In the genomic region with DNA sequence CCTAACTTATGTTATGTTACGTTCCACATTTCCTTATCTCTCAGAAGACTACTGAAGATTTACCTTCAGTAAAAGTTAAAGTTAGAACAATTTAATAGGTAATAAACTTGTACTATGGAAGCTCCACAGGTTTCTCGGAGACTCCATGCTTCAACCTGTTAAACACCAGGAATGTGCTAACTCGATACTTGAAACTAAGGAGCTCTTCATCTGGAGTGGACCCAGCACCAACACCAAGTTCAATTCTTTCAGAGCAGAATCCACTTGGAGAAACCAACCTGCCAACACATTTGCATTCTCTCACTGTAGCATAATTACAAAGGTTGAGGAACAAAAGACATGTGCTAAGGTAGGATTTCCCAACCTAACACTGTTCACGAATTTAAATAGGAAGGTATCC, we compare ENCODE assay signal across 9 mouse cellular contexts. TPM values are rescaled to one million over a fixed set of nuclear protein-coding genes. Genes with fewer than 3 reads are reported as not detected.
DNase-seq lines count a peak whose midpoint lies in the region; ATAC-seq and TF ChIP-seq lines count a peak whose summit lies in the region.
"Had no signal": no experiment of that assay in that cellular context is flagged by ENCODE, and none has a peak within 500 bp of the region (broad histone marks: within the 10 kb centered on the region; RNA-seq: fewer than 3 reads in every experiment).

No protein-coding gene starts in this region.

- peak overlapping the region; percentile 66 for H3K4me2 ChIP-seq in stomach, embryonic 14.5 days (replicated peaks; ENCODE audit: low read depth, low read length)
- no peak overlapping the region for H3K4me2 ChIP-seq in stomach, postnatal 0 days (replicated peaks; ENCODE audit: low read depth)
- H3K4me2 ChIP-seq in heart, embryonic 16.5 days (ENCODE audit: low read depth, low read length): peak overlapping the region; percentile 27
- peak overlapping the region; percentile 81 for H3K4me2 ChIP-seq in liver, embryonic 12.5 days

- DNase-seq in stomach, postnatal 0 days (ENCODE audit: low spot score): no peak
- DNase-seq in frontal cortex, postnatal 36 days (ENCODE audit: low spot score in 2 of 2): no peak
- DNase-seq in adrenal gland, adult 8-10 months: no peak
- no peak for DNase-seq in right cerebral cortex, adult 2 months (ENCODE audit: low spot score in 2 of 2)
- DNase-seq: adrenal gland, postnatal 10 days had no signal

- 64% methylated on average over 4 of the region's 4 CpGs for WGBS in stomach, embryonic 14.5 days
- 55% methylated on average over 4 of the region's 4 CpGs for WGBS in stomach, postnatal 0 days
- WGBS in heart, embryonic 16.5 days: 48% methylated on average over 4 of the region's 4 CpGs
- 52% methylated on average over 4 of the region's 4 CpGs for WGBS in liver, embryonic 12.5 days (ENCODE audit: insufficient replicate concordance)

- no peak for TF ChIP-seq EP300 in stomach, postnatal 0 days (optimal IDR thresholded peaks at IDR 0.05)

- H3K9ac ChIP-seq in stomach, embryonic 14.5 days (replicated peaks; ENCODE audit: low read depth, low read length): no peak overlapping the region
- H3K9ac ChIP-seq in stomach, postnatal 0 days (ENCODE audit: low read length): no peak overlapping the region
- H3K9ac ChIP-seq in heart, embryonic 16.5 days (ENCODE audit: low read length): peak overlapping the region; percentile 38; the same call in 1 of the 2 replicates
- H3K9ac ChIP-seq in liver, embryonic 12.5 days: peak overlapping the region; percentile 99

- H3K4me3 ChIP-seq in stomach, embryonic 14.5 days (ENCODE audit: low read depth, low read length): peak overlapping the region; percentile 99
- H3K4me3 ChIP-seq in stomach, postnatal 0 days (ENCODE audit: low read depth, low read length): no peak overlapping the region
- H3K4me3 ChIP-seq in heart, embryonic 16.5 days (ENCODE audit: low read length): no peak overlapping the region
- H3K4me3 ChIP-seq in liver, embryonic 12.5 days: peak overlapping the region; percentile 100

- H3K4me1 ChIP-seq in stomach, embryonic 14.5 days (ENCODE audit: control insufficient read depth, insufficient read depth, low read length): peaks cover 12% of the 10 kb centered on the region; the same call in 1 of the 2 replicates
- H3K4me1 ChIP-seq in stomach, postnatal 0 days (replicated peaks; ENCODE audit: control insufficient read depth, insufficient read depth): no peaks in the 10 kb centered on the region; the same call in 1 of the 2 replicates
- H3K4me1 ChIP-seq in heart, embryonic 16.5 days (ENCODE audit: control insufficient read depth, insufficient read depth, low read length): peaks cover 19% of the 10 kb centered on the region
- peaks cover 30% of the 10 kb centered on the region for H3K4me1 ChIP-seq in liver, embryonic 12.5 days

- H3K36me3 ChIP-seq in stomach, embryonic 14.5 days (ENCODE audit: control insufficient read depth, insufficient read depth, low read length): peaks cover 25% of the 10 kb centered on the region
- H3K36me3 ChIP-seq in stomach, postnatal 0 days (ENCODE audit: control insufficient read depth, insufficient read depth, low read length): peaks cover 9% of the 10 kb centered on the region
- peaks cover 31% of the 10 kb centered on the region for H3K36me3 ChIP-seq in heart, embryonic 16.5 days (ENCODE audit: control insufficient read depth, insufficient read depth)
- H3K36me3 ChIP-seq in liver, embryonic 12.5 days: peaks cover 49% of the 10 kb centered on the region

- no peaks in the 10 kb centered on the region for H3K27me3 ChIP-seq in stomach, embryonic 14.5 days (ENCODE audit: control insufficient read depth, insufficient read depth, low read length)
- no peaks in the 10 kb centered on the region for H3K27me3 ChIP-seq in stomach, postnatal 0 days (ENCODE audit: control insufficient read depth, insufficient read depth, low read length)
- no peaks in the 10 kb centered on the region for H3K27me3 ChIP-seq in heart, embryonic 16.5 days (ENCODE audit: control insufficient read depth, insufficient read depth, low read length)
- no peaks in the 10 kb centered on the region for H3K27me3 ChIP-seq in liver, embryonic 12.5 days (replicated peaks)

- H3K27ac ChIP-seq in stomach, embryonic 14.5 days (ENCODE audit: low read length): no peak overlapping the region
- no peak overlapping the region for H3K27ac ChIP-seq in stomach, postnatal 0 days (replicated peaks)
- H3K27ac ChIP-seq in heart, embryonic 16.5 days (ENCODE audit: low read length): no peak overlapping the region
- H3K27ac ChIP-seq in liver, embryonic 12.5 days: no peak overlapping the region

- no peak for ATAC-seq in stomach, embryonic 14.5 days (ENCODE audit: insufficient number of reproducible peaks, insufficient read depth, low FRiP score, low read depth)
- no peak for ATAC-seq in stomach, postnatal 0 days (ENCODE audit: low FRiP score, low TSS enrichment)
- no peak for ATAC-seq in heart, embryonic 16.5 days (replicated peaks; ENCODE audit: extremely low read depth, insufficient read depth, low FRiP score)
- no peak for ATAC-seq in liver, embryonic 12.5 days

- no peak for TF ChIP-seq CTCF in stomach, postnatal 0 days (IDR thresholded peaks at IDR 0.05; ENCODE audit: low read depth)

- H3K9me3 ChIP-seq in stomach, embryonic 14.5 days (ENCODE audit: control insufficient read depth, low read depth, low read length): no peaks in the 10 kb centered on the region
- no peaks in the 10 kb centered on the region for H3K9me3 ChIP-seq in stomach, postnatal 0 days (ENCODE audit: control insufficient read depth, low read length)
- no peaks in the 10 kb centered on the region for H3K9me3 ChIP-seq in heart, embryonic 16.5 days (replicated peaks; ENCODE audit: control insufficient read depth, low read length)
- no peaks in the 10 kb centered on the region for H3K9me3 ChIP-seq in liver, embryonic 12.5 days (replicated peaks)

RNA-seq across cellular contexts. Expression of a gene that starts 1.7 kb away (rescaled TPM):
- polyA plus RNA-seq in stomach, embryonic 14.5 days (2014; fragmentation: Nextera tagmentation; extraction: Ambion mirVana): 666 and 685 TPM in 2 replicates
- polyA plus RNA-seq in stomach, postnatal 0 days (2015; fragmentation: Nextera tagmentation; extraction: Ambion mirVana): 559 TPM in 2 replicates
- 361 and 369 TPM in 2 replicates for polyA plus RNA-seq in heart, embryonic 16.5 days (2015; fragmentation: Nextera tagmentation; extraction: Ambion mirVana)
- 552 and 568 TPM in 2 replicates for polyA plus RNA-seq in liver, embryonic 12.5 days (2016; fragmentation: Nextera tagmentation; extraction: Ambion mirVana)
- 100 to 1,000 TPM; 278 to 323 (median 310) TPM for total RNA-seq in adrenal gland, adult 8-10 months (2022)

RNA-seq across cellular contexts. Expression of a gene that starts 35.4 kb away (rescaled TPM):
- polyA plus RNA-seq in stomach, embryonic 14.5 days (2014; fragmentation: Nextera tagmentation; extraction: Ambion mirVana): not detected in 2 replicates
- polyA plus RNA-seq in stomach, postnatal 0 days (2015; fragmentation: Nextera tagmentation; extraction: Ambion mirVana): not detected in 2 replicates
- polyA plus RNA-seq in heart, embryonic 16.5 days (2015; fragmentation: Nextera tagmentation; extraction: Ambion mirVana): not detected in 2 replicates
- not detected in 2 replicates for polyA plus RNA-seq in liver, embryonic 12.5 days (2016; fragmentation: Nextera tagmentation; extraction: Ambion mirVana)
- not detected for total RNA-seq in adrenal gland, adult 8-10 months (2022)
- total RNA-seq: adrenal gland, postnatal 10 days; gastrocnemius, adult 18-20 months had no signal

RNA-seq across cellular contexts. Expression of a gene that starts 38.9 kb away (rescaled TPM):
- polyA plus RNA-seq in stomach, embryonic 14.5 days (2014; fragmentation: Nextera tagmentation; extraction: Ambion mirVana): not detected in 2 replicates
- not detected in 2 replicates for polyA plus RNA-seq in stomach, postnatal 0 days (2015; fragmentation: Nextera tagmentation; extraction: Ambion mirVana)
- polyA plus RNA-seq in heart, embryonic 16.5 days (2015; fragmentation: Nextera tagmentation; extraction: Ambion mirVana): not detected in 2 replicates
- not detected in 2 replicates for polyA plus RNA-seq in liver, embryonic 12.5 days (2016; fragmentation: Nextera tagmentation; extraction: Ambion mirVana)
- 1 to 10 TPM in 3 of 4 experiments, under 1 TPM in 1; 0.96 to 1.8 (median 1.4) TPM for total RNA-seq in adrenal gland, adult 8-10 months (2022)

RNA-seq across cellular contexts. Expression of a gene that starts 52.2 kb away (rescaled TPM):
- 33.2 and 33.9 TPM in 2 replicates for polyA plus RNA-seq in stomach, embryonic 14.5 days (2014; fragmentation: Nextera tagmentation; extraction: Ambion mirVana)
- polyA plus RNA-seq in stomach, postnatal 0 days (2015; fragmentation: Nextera tagmentation; extraction: Ambion mirVana): 20.5 and 20.6 TPM in 2 replicates
- 15.0 and 16.1 TPM in 2 replicates for polyA plus RNA-seq in heart, embryonic 16.5 days (2015; fragmentation: Nextera tagmentation; extraction: Ambion mirVana)
- 11.6 and 11.7 TPM in 2 replicates for polyA plus RNA-seq in liver, embryonic 12.5 days (2016; fragmentation: Nextera tagmentation; extraction: Ambion mirVana)
- 10 to 100 TPM; 24.0 to 34.5 (median 28.7) TPM for total RNA-seq in adrenal gland, adult 8-10 months (2022)

RNA-seq across cellular contexts. Expression of a gene that starts 52.3 kb away (rescaled TPM):
- polyA plus RNA-seq in stomach, embryonic 14.5 days (2014; fragmentation: Nextera tagmentation; extraction: Ambion mirVana): 33.9 and 34.0 TPM in 2 replicates
- 9.5 and 9.6 TPM in 2 replicates for polyA plus RNA-seq in stomach, postnatal 0 days (2015; fragmentation: Nextera tagmentation; extraction: Ambion mirVana)
- polyA plus RNA-seq in heart, embryonic 16.5 days (2015; fragmentation: Nextera tagmentation; extraction: Ambion mirVana): 15.7 and 17.2 TPM in 2 replicates
- polyA plus RNA-seq in liver, embryonic 12.5 days (2016; fragmentation: Nextera tagmentation; extraction: Ambion mirVana): 26.9 and 28.4 TPM in 2 replicates
- total RNA-seq in adrenal gland, adult 8-10 months (2022): 10 to 100 TPM; 19.8 to 24.6 (median 22.1) TPM

Comparison
In these comparisons a context has a peak if more than half of its experiments do, and no peak if none do; other contexts are left out.
1. H3K4me3 ChIP-seq: peak in stomach, embryonic 14.5 days (single experiment) and liver, embryonic 12.5 days (single experiment); none in stomach, postnatal 0 days (single experiment) and heart, embryonic 16.5 days (single experiment).
2. H3K9ac ChIP-seq: peak in heart, embryonic 16.5 days (single experiment) and liver, embryonic 12.5 days (single experiment); none in stomach, embryonic 14.5 days (single experiment) and stomach, postnatal 0 days (single experiment).